Mouse (Mus musculus) small intestine, adult 2 months (tissue): ENCODE data around the gene Psmb5.

Source experiments
- CTCF ChIP-seq: fragments of 200-500 bp; IDR thresholded peaks from 2 replicates; pipeline ENCODE4 v1.5.1; 2012; ENCODE audit warnings: low read depth, mild to moderate bottlenecking, control low read depth, inconsistent platforms, low read length, moderate library complexity, mixed read lengths; ENCODE audit not compliant: insufficient replicate concordance, insufficient read length; ENCODE audit errors: extremely low read depth
- POLR2A ChIP-seq: fragments of 200-500 bp; IDR thresholded peaks from 2 replicates; pipeline ENCODE4 v1.6.1; 2012; ENCODE audit warnings: low read depth, mild to moderate bottlenecking, control low read depth, inconsistent platforms, low read length, moderate library complexity

GRCm38 (mm10) chr14:54624976-54625375, 7.2 kb upstream of the Psmb5 start:
- TF ChIP-seq POLR2A (no peak), CTCF (no peak)
